Mouse (Mus musculus): ENCODE results near the gene Clca4a. TPM values are rescaled to one million over a fixed set of nuclear protein-coding genes. Genes with fewer than 3 reads are reported as not detected.

Gene Clca4a
- total RNA-seq, 2 experiments from 2014 or later: not detected

Other genes starting within 250 kb of the Clca4a start
- gene Clca3a1, start 214.1 kb downstream of the Clca4a start, total RNA-seq (2015; ENCODE audit: low replicate concordance): 4.2 and 11.5 TPM in 2 replicates
- 9.4 and 11.4 TPM in 2 replicates for gene Clca3a1, start 214.1 kb downstream of the Clca4a start, total RNA-seq (2017; ENCODE audit: low replicate concordance)
- gene Clca3a2, start 155.6 kb downstream of the Clca4a start, total RNA-seq (2015; ENCODE audit: low replicate concordance): not detected in 2 replicates
- not detected in 2 replicates for gene Clca3a2, start 155.6 kb downstream of the Clca4a start, total RNA-seq (2017; ENCODE audit: low replicate concordance)
- not detected in 2 replicates for gene Clca3b, start 125.7 kb downstream of the Clca4a start, total RNA-seq (2015; ENCODE audit: low replicate concordance)
- not detected in 2 replicates for gene Clca3b, start 125.7 kb downstream of the Clca4a start, total RNA-seq (2017; ENCODE audit: low replicate concordance)
- gene Clca4b, start 42.5 kb downstream of the Clca4a start, total RNA-seq (2015; ENCODE audit: low replicate concordance): not detected in 2 replicates
- not detected in 2 replicates for gene Clca4b, start 42.5 kb downstream of the Clca4a start, total RNA-seq (2017; ENCODE audit: low replicate concordance)
- gene Clca1, start 57.7 kb upstream of the Clca4a start, total RNA-seq (2015; ENCODE audit: low replicate concordance): not detected in 2 replicates
- gene Clca1, start 57.7 kb upstream of the Clca4a start, total RNA-seq (2017; ENCODE audit: low replicate concordance): not detected in 2 replicates
- not detected in 2 replicates for gene Clca2, start 124.4 kb upstream of the Clca4a start, total RNA-seq (2015; ENCODE audit: low replicate concordance)
- not detected in 2 replicates for gene Clca2, start 124.4 kb upstream of the Clca4a start, total RNA-seq (2017; ENCODE audit: low replicate concordance)
- 9.0 and 9.2 TPM in 2 replicates for gene Odf2l, start 143.5 kb upstream of the Clca4a start, total RNA-seq (2015; ENCODE audit: low replicate concordance)
- gene Odf2l, start 143.5 kb upstream of the Clca4a start, total RNA-seq (2017; ENCODE audit: low replicate concordance): 12.1 and 16.2 TPM in 2 replicates